Mouse (Mus musculus) urinary bladder, postnatal 36 days (tissue): ENCODE data around the gene 1700034J05Rik.
A peak's percentile ranks its signal among the peaks of the same experiment; 100 is the strongest.

Experiments used
- DNase-seq, 2 experiments: peaks; one replicate each; pipeline ENCODE4 v3.0.0; 2022; ENCODE audit warnings: low spot score in 2 of 2, mixed read lengths in 1 of 2

Gene 1700034J05Rik

GRCm38 (mm10) chr6:146963396-146964150, 9.4 kb upstream of the 1700034J05Rik start:
- no peak for DNase-seq

DNA sequence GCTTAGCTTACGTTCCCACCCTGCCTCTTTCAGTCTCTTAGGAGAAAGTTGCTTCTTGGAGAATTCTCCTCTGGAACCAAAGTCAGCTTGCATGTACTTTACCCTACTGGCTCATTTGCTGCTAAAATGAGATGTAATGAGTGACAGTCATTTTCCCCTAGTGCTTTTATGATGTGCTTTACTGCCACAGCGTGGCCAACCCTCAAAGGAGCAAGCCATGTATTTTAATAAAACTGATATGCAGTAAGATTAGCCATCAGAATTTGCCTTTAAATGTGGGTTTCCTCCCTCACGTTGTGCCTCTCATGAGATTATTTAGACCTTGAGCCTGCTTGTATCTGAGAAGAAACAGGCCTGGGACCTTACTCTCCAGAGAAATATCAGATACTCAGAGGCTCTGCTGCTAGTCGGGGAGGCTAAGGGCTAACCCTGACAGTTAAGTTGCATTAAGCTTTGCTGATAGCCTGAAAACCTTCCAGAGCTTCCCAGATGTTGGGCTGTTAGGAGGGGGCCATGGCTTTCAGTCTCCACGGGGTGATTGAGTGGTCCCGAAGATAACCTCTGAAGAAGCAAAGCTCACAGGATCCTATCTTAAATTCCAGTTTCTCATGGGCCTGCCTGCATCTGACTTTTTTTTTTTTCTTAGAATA, 7.7 kb upstream of the 1700034J05Rik start:
- no peak for DNase-seq

DNA sequence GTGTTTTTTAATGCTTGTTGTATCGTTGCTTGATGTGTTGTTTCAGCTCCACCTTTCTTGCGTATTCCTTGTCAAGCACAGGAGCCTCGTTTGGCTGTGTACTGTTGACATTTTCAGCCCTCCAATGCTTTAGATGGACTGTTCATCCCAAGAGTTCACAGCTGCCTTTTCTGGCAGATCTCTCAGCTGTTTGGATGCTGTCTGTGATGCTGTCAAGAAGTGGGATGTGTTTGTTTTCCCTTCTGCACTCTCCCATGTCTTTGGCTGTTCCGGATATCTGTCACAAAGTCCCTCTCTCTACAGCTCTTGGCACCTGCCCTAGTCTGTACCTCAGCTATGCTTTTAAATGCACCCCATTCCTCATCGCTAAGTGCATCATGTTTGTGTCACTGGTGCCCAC, 6.7 kb upstream of the 1700034J05Rik start:
- no peak for DNase-seq

- peak in 1 of 2 experiments; percentile 49 for DNase-seq
Measured at GRCm38 (mm10) chr6:146959908-146960680, 5.9 kb upstream of the 1700034J05Rik start.

- no peak for DNase-seq
Measured at GRCm38 (mm10) chr6:146958694-146959093, 4.5 kb upstream of the 1700034J05Rik start.

DNA sequence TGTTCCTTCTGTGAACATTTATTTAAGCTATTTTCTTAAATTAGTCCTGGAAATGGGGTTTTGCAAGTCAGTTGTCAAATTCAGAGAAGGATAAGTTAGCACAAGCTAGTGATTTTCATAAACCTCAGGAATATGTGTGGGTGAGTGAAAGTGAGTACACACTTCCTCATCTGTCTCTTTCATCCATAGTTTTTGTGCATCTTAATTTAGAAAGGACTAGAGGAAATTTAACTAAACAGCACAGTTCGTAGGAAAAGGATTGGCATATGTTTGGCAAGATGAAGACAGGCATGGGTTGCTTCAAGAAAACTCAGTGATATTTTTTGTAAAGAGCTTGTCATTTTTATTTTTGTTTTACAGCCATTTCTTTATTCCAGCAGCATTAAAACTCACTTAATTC, 2.7 kb upstream of the 1700034J05Rik start:
- no peak for DNase-seq

DNA sequence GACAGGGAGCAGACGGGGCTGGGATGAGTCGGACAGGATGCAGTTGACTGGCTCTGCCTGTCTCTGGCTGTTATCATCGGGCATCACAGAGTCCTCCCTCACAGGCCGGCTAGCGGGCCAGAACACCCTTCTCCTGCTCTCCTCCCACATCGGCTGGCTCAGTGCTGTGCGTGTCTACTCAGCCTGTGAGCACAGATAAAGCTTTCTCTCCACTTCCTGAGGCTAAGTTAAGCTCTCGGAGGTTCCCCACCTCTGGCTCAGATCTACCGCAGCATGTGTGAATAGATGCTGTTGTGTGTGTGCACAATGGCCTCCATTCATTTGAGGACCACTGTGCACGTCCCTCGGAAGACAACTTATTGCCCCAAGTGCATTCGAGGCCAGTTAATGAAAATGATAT, 1.7 kb upstream of the 1700034J05Rik start:
- no peak for DNase-seq

- DNase-seq: no peak
Measured at GRCm38 (mm10) chr6:146955475-146955874, 1.3 kb upstream of the 1700034J05Rik start.

DNA sequence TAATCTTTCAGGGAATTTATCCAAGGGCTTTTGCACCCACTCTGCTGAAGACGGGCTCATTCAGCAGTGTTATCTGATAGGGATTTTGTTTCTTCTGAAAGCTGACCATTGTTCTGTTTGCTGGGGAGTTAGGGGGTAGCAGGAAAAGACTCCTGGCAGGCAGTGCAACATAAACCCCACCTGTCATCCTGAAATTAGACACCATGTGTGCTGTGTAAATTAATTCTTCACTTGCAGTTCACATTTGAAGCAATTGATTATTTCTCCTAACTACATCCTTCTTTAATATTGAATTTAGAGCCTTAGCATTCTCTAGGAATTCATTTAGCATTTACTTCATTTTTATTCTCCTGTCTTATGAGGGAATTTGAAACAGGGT, 3.8 kb downstream of the 1700034J05Rik start:
- no peak for DNase-seq

DNA sequence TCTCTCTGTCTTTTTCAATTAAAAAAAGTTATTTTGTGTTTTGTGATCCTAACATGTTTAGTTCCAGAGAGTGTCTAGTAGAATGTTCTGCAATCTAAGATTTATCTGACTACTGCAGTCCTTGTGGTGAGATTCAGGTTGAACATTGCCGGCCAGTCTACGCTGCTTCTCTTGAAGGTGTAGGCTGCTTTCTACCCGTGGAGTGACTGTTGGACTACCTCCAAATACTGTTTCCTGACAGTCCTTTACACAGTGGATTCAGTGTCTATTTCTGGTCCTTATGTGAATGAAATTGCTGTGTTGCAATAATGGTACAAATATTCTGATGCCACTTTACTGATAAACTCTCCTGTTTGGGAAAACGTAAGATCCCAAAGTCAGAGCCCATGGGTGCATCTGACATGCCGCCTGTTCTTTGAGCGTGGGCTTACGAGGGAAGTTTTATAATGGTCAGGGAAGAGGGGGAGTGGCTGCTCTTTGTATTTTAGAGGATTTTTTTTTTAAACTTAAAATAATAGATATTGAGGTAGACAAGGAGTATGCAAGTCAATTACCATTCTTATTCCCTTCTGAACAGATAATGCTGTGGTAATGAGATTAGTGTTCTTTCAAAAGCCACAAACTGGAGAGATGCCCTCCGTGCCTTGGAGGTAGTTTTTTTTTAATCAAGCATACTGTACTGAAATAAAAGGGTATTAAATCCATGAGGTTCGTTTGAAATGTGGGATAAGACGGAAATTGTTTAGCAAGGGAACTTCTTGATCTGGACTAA, 4.4 kb downstream of the 1700034J05Rik start:
- DNase-seq: no peak

GRCm38 (mm10) chr6:146947186-146947585, 7.0 kb downstream of the 1700034J05Rik start:
- DNase-seq: no peak

- DNase-seq: no peak
Measured at GRCm38 (mm10) chr6:146946327-146947029, 7.7 kb downstream of the 1700034J05Rik start.

- no peak for DNase-seq
Measured at GRCm38 (mm10) chr6:146944830-146945229, 9.4 kb downstream of the 1700034J05Rik start.

DNA sequence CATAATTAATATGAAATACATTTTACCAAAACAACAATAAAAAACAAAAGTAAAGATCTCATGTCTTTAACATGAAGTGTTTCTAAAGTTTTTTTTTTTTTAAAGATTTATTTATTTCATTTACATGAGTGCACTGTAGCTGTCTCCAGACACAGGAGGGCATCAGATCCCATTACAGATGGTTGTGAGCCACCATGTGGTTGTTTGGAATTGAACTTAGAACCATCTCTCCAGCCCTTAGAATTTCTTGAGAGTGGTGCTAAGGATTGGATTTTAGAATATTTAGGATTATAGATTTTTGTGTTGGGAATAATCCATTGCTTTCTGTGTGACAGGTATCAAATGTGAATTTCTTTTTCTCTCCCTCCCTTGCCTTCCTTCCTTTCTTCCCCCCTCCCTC, 10.2 kb downstream of the 1700034J05Rik start:
- no peak for DNase-seq

DNA sequence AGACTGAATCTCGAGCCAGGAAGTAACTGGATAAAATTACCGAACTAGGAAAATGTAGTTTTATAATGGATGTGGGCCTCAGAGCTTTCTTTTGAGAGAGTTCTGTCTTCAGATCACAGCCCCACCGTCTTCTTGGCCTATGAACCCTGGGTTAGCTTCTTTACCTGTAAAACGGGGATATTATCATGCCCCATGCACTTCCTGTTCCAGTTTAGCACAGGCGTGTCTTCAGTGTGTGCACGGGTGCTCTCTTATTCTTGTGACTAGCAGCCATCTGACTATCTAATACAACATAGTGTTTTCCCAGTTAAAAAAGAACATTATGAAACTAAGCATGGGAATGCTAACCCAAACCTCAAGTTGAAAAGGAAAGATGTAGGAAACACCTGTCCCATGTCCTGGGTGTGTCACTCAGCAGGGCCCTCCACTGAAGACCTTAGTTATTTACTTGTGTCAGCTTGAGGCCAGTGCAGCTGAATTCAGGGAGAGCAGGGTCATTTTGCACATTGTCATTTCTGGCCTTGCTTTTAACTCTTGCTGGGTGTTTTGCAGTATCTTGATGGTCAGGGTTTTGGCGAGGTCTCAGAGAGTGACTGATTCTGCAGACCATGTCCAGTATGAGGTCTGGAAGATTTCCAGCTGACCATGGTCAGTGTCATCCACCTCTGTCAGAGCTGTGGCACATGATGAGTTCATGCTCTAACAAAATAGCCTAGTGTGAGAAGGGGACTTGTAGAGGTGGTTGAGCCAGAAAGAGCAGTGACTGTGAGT, 12.5 kb downstream of the 1700034J05Rik start:
- DNase-seq: no peak

- peak; percentile 84 for DNase-seq
Measured at GRCm38 (mm10) chr6:146939026-146939425, 15.2 kb downstream of the 1700034J05Rik start.

DNA sequence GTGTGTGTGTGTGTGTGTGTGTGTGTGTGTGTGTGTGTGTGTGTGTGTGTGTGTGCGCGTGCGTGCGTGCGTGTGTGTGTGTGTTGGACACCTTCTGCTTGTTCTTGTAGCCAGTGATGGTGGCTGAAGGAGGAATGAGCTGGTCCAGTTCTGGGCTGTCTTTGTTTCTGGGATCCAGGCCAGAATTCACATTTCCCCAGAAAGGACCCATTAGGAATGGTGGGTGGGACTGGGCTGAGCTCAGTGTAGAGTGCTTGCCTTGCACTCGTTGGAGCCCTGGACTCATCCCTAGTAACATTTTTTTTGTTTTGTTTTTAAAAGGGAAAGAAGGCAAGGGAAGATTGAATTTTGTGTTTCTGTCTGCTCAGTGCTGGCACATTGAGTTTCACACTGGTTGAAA, 18.3 kb downstream of the 1700034J05Rik start:
- DNase-seq: peak in 1 of 2 experiments; percentile 47

DNA sequence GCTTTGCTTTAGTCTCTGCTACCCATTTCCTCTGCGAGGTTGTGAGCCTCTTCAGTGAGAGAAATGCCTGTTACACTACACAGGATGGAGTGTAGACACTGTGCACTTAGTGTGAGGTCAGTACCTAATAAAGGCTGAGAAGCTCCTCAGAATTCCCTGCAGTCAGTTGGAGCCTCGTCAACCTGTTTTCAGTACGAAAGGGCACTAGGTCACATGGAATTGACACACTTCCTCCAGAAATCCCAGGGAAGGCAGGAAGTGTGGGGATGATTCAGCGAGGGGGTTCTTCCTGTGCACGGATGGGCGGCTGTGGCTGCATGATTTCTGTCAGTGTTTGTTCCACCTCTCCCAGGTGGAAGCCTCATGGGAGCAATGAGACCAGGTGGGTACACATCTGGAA, 21.1 kb downstream of the 1700034J05Rik start:
- DNase-seq: peak in 1 of 2 experiments; percentile 28

DNA sequence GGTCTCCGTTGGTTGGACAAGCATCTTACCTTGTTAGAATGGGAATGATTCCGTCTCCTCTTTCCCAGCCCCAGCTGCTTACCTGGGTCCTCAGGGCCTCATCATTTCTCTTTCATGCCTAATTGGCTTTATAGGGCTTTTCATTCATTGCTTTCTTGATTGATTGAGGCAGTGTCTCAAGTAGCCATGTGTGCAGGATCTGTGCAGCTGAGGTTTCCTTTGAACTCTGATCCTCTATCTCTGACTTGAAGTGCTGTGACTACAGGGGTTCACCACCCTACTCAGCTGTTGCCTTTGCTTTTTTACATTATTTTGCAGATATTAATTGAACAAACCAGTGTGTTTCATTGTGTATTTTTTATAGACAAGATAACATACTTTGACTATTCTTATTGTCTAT, 25.2 kb downstream of the 1700034J05Rik start:
- DNase-seq: no peak

GRCm38 (mm10) chr6:146928108-146928507, 26.1 kb downstream of the 1700034J05Rik start:
- DNase-seq: no peak
